Mouse (Mus musculus) heart, embryonic 10.5 days (tissue): ENCODE data around the gene Bbs9. TPM values are rescaled to one million over a fixed set of nuclear protein-coding genes. Genes with fewer than 3 reads are reported as not detected.

ENCODE experiments used
- DNase-seq: peaks from one replicate; pipeline ENCODE4 v3.0.0-alpha.2; 2017; ENCODE audit warnings: low spot score
- H3K27ac ChIP-seq: fragments of 300-500 bp; sonication (generic); 2 replicates; pipeline ENCODE4 v1.5.1; 2016; ENCODE audit warnings: mild to moderate bottlenecking
- H3K27me3 ChIP-seq: fragments of 300-500 bp; sonication (generic); 2 replicates; pipeline ENCODE4 v1.6.1; 2016; ENCODE audit warnings: mild to moderate bottlenecking; ENCODE audit not compliant: poor library complexity, insufficient read depth, severe bottlenecking
- H3K36me3 ChIP-seq: fragments of 300-500 bp; sonication (generic); 2 replicates; pipeline ENCODE4 v1.6.1; 2016; ENCODE audit warnings: mild to moderate bottlenecking, moderate library complexity
- H3K4me1 ChIP-seq: fragments of 300-500 bp; sonication (generic); 2 replicates; pipeline ENCODE4 v1.6.1; 2016; ENCODE audit warnings: mild to moderate bottlenecking
- H3K4me3 ChIP-seq: fragments of 300-500 bp; sonication (generic); 2 replicates; pipeline ENCODE4 v1.5.1; 2016; ENCODE audit warnings: mild to moderate bottlenecking, moderate library complexity
- H3K9me3 ChIP-seq: fragments of 300-500 bp; sonication (generic); 2 replicates; pipeline ENCODE4 v1.6.1; 2016; ENCODE audit warnings: mild to moderate bottlenecking, moderate library complexity
- whole genome bisulfite sequencing: fragments of 180-500 bp; shearing (Covaris S2); methylation state at CpG from one replicate; pipeline ENCODE4 v1.1.7; 2016; 5-methylcytosine and 5-hydroxymethylcytosine counted together
- polyA plus RNA-seq: library from polyadenylated mRNA; unstranded; fragments of >200 nt; fragmentation: Nextera tagmentation; extraction: Ambion mirVana; gene quantifications from 2 replicates; pipeline ENCODE4 v1.2.1, GENCODE M21; 2016

Bbs9 gene
- polyA plus RNA-seq, 1 experiment from 2014 or later: 6.7 TPM

DNA sequence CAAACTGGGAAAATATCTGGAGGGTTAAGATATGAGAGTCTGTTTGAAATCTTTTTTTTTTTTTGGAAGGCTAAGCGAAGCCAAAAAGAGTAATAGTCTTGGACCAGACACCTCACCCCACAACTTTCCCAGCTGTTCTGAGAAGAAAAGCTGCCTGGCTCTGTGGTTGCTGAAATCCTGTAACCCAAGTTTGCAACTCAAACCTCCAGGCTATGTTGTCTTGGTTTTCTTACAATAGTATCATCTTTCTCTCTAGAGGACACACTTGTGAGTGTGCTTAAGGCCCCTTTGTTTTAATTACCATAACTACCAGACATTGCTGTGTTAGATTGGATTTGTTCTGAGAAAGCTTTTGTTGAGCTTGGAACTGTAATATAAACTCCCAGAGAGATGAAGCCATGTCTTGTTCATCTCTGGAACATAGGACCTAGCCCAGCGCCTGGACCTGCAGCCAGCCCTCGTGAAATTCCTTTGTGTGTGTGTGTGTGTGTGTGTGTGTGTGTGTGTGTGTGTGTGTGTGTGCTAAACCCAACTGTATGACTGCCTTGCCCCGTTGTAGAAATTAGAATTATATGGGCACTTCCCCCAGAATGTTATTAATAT, 290.2 kb downstream of the Bbs9 start:
- WGBS: 61% methylated on average over 4 of the region's 4 CpGs
- Histone ChIP-seq H3K36me3 (no peaks in the 10 kb centered on the region), H3K9me3 (no peaks in the 10 kb centered on the region), H3K4me3 (no peak overlapping the region), H3K27ac (no peak overlapping the region), H3K27me3 (no peaks in the 10 kb centered on the region), H3K4me1 (0 out of 2 replicates have a peak, but pooled peaks cover 4% of the 10 kb centered on the region)
- no peak for DNase-seq

- Histone ChIP-seq H3K27ac (no peak overlapping the region), H3K9me3 (no peaks in the 10 kb centered on the region), H3K36me3 (no peaks in the 10 kb centered on the region), H3K4me3 (no peak overlapping the region), H3K4me1 (0 out of 2 replicates have a peak, but pooled peaks cover 4% of the 10 kb centered on the region), H3K27me3 (no peaks in the 10 kb centered on the region)
- 71% methylated on average over 5 of the region's 5 CpGs for WGBS
- DNase-seq: no peak
Measured at GRCm38 (mm10) chr9:22767154-22767553, 291.6 kb downstream of the Bbs9 start.

- no peak overlapping the region for H3K27ac ChIP-seq
- H3K4me3 ChIP-seq: no peak overlapping the region
- 0 out of 2 replicates have a peak, but pooled peaks cover 4% of the 10 kb centered on the region for H3K4me1 ChIP-seq
- H3K9me3 ChIP-seq: no peaks in the 10 kb centered on the region
- 63% methylated on average over 3 of the region's 3 CpGs for WGBS
- no peak for DNase-seq
- H3K36me3 ChIP-seq: no peaks in the 10 kb centered on the region
- no peaks in the 10 kb centered on the region for H3K27me3 ChIP-seq
Measured at GRCm38 (mm10) chr9:22767860-22768259, 292.3 kb downstream of the Bbs9 start.

DNA sequence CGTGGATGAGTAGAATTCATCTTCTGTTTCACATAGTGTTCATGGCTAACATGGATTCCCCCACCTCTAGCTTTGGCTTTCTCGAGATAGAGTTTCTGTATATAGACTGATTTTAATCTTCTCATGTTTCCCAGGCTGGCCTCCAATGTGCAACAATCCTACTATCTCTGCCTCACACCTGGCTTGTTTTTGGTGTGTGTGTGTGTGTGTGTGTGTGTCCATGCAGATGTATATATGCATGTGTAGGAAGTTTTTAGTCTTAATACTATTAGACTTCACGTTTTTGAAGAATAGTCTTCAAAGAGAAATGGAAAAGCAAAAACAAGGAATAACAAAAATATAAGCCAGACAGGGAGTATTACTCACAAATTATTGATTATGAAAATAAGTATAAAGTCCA, 296.3 kb downstream of the Bbs9 start:
- WGBS: 75% methylated on average over 3 of the region's 3 CpGs
- Histone ChIP-seq H3K27me3 (no peaks in the 10 kb centered on the region), H3K27ac (no peak overlapping the region), H3K4me1 (0 out of 2 replicates have a peak, but pooled peaks cover 4% of the 10 kb centered on the region), H3K9me3 (no peaks in the 10 kb centered on the region), H3K4me3 (no peak overlapping the region), H3K36me3 (no peaks in the 10 kb centered on the region)
- no peak for DNase-seq

DNA sequence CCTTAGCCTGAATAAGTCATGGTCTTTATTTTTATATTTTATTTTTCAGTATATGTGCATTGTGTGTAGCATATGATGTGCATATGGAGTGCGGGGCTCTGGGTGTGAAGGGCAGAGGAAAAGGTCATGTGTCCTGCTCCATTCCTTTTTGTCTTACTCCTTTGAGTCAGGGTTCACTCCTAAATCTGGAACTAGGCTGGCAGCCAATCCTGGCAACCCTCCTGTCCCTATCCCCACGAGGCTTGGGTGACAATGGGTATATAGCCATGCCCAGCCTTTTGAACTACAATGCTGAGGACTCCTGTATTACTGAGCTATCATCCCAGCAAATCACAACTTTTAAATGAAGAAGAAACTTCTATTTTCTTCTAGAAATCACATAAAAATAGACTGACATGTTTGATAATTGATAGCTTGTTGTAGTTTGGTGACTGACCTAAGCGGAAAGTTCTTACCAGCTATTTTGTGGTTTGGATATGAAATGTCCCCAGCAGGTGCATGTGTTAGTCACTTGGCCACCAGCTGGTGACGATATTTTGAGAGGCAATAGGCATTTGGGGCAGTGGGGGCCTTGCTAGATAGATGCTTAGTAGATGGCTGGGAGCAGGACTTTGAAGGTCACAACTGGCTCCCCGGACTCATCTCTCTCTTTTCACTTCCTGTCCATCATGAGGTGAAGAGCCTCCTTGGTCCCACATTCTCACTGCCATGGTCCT, 300.9 kb downstream of the Bbs9 start:
- no peak overlapping the region for H3K4me3 ChIP-seq
- no peaks in the 10 kb centered on the region for H3K4me1 ChIP-seq
- no peaks in the 10 kb centered on the region for H3K36me3 ChIP-seq
- H3K9me3 ChIP-seq: no peaks in the 10 kb centered on the region
- no peaks in the 10 kb centered on the region for H3K27me3 ChIP-seq
- no peak for DNase-seq
- WGBS: 80% methylated on average over 5 of the region's 5 CpGs
- no peak overlapping the region for H3K27ac ChIP-seq

DNA sequence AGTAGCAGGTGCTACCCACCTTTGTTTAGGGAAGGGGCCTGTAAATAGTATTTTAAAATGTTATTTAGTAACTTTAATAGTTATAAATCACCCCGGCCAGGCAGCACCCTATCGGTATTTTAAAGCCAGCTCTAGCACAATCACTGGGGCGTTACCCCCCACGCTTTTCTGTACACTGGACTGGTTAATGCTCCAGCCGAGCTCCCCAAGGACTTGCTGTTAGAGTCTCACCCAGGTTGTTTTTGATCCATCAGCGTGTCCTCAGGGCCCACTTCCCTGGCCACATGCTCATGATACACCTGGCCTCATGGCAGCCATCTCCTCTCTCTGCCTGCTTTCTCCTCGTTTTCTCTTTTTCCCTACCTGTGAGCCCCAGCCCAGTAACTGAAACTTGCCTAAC, 301.9 kb downstream of the Bbs9 start:
- no peaks in the 10 kb centered on the region for H3K36me3 ChIP-seq
- H3K9me3 ChIP-seq: no peaks in the 10 kb centered on the region
- no peak overlapping the region for H3K27ac ChIP-seq
- 86% methylated on average over 7 of the region's 7 CpGs for WGBS
- no peaks in the 10 kb centered on the region for H3K4me1 ChIP-seq
- no peaks in the 10 kb centered on the region for H3K27me3 ChIP-seq
- DNase-seq: no peak
- H3K4me3 ChIP-seq: no peak overlapping the region

DNA sequence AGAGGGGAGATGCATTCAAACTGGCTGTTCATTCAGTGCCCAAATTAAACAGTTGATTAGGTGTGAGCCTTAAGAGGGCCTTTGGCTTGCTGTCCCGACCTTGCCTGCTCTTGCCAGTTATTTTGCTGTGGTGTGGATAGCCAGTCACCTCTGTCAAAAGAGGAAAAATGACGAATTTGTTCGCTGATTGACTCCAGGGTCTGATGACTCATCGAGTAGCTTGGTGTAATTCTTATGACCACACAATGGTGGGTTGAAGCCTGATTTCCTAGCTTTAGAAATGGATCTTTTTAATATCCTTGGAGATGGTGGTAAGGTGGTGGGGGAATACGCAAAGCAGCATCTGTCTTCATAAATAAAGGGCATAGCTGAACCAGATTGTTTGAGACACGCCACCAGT, 304.1 kb downstream of the Bbs9 start:
- 80% methylated on average over 6 of the region's 6 CpGs for WGBS
- Histone ChIP-seq H3K36me3 (no peaks in the 10 kb centered on the region), H3K9me3 (no peaks in the 10 kb centered on the region), H3K4me1 (no peaks in the 10 kb centered on the region), H3K27me3 (no peaks in the 10 kb centered on the region), H3K27ac (no peak overlapping the region), H3K4me3 (no peak overlapping the region)
- DNase-seq: no peak

GRCm38 (mm10) chr9:22786006-22786405, 310.5 kb downstream of the Bbs9 start:
- no peaks in the 10 kb centered on the region for H3K27me3 ChIP-seq
- no peak overlapping the region for H3K4me3 ChIP-seq
- DNase-seq: no peak
- H3K4me1 ChIP-seq: 0 out of 2 replicates have a peak, but pooled peaks cover 5% of the 10 kb centered on the region
- WGBS: 64% methylated on average over 4 of the region's 4 CpGs
- H3K36me3 ChIP-seq: no peaks in the 10 kb centered on the region
- no peaks in the 10 kb centered on the region for H3K9me3 ChIP-seq
- H3K27ac ChIP-seq: no peak overlapping the region

DNA sequence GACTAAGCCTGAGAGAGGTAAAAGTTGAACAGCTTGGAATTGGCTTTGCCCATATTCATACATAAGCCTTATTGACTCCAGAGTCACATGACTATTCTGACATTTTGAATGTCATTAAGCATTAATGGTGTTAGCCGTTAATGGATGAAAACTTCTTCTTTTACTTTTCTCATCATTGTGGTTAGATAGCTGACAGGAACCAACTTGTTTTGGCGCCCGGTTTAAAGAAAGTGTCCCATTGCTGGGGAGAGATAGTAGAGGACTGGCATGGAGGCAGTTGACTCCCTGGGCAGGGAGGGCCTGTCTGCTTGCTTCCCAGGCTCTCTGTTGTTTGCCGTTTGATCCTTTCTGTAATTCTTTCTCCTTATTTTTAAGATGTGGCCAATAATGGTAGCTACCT, 312.9 kb downstream of the Bbs9 start:
- Histone ChIP-seq H3K27me3 (no peaks in the 10 kb centered on the region), H3K36me3 (no peaks in the 10 kb centered on the region), H3K9me3 (no peaks in the 10 kb centered on the region), H3K4me3 (no peak overlapping the region), H3K27ac (no peak overlapping the region), H3K4me1 (peaks cover 9% of the 10 kb centered on the region; the same call in 1 of the 2 replicates)
- 84% methylated on average over 4 of the region's 4 CpGs for WGBS
- DNase-seq: no peak

DNA sequence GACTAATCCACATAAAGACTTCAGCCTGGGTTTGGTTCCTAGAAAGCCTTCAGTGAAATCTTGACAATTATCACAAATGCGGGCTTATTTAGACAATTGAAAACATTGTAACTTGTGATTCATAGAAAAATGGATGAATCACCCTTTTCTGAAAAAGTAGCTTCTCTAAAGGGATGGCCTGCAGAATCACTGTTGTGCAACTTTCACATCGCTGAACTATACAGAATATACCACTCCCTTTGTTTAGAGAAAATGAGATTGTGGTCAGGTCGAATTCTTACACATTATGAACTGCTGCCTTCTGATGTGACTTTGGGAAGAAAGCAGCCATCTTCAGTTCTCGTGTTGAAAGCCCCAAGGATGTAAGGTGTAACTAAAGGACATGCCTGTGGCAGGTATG, 313.3 kb downstream of the Bbs9 start:
- Histone ChIP-seq H3K9me3 (no peaks in the 10 kb centered on the region), H3K4me3 (no peak overlapping the region), H3K36me3 (no peaks in the 10 kb centered on the region), H3K27ac (no peak overlapping the region), H3K4me1 (peaks cover 9% of the 10 kb centered on the region; the same call in 1 of the 2 replicates), H3K27me3 (no peaks in the 10 kb centered on the region)
- 90% methylated on average over 4 of the region's 4 CpGs for WGBS
- DNase-seq: no peak

GRCm38 (mm10) chr9:22789380-22790168, 314.1 kb downstream of the Bbs9 start:
- Histone ChIP-seq H3K9me3 (no peaks in the 10 kb centered on the region), H3K4me3 (no peak overlapping the region), H3K4me1 (peaks cover 9% of the 10 kb centered on the region; the same call in 1 of the 2 replicates), H3K27me3 (no peaks in the 10 kb centered on the region), H3K36me3 (no peaks in the 10 kb centered on the region), H3K27ac (no peak overlapping the region)
- no peak for DNase-seq
- WGBS: 81% methylated on average over 9 of the region's 9 CpGs

DNA sequence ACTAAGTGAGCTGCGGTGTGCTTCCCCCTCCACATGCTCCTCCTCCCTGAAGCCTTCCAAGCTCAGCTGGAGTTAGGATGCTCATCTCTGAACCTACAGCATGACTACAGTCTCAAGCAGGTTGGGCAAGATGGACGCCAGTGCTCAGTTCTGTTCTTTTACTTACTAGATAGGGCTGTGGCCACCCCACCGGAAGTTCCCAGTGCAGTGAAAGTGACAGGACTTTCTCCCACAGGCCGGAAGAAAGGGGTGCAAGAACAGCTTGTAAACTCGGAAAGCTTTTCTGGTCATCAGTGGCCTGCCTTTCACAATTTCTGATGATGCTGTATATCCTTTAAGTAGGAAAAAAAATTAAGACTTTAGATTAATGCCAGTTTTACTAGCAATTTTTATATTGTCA, 315.7 kb downstream of the Bbs9 start:
- WGBS: 79% methylated on average over 5 of the region's 5 CpGs
- no peaks in the 10 kb centered on the region for H3K9me3 ChIP-seq
- no peak for DNase-seq
- no peaks in the 10 kb centered on the region for H3K36me3 ChIP-seq
- H3K27me3 ChIP-seq: no peaks in the 10 kb centered on the region
- H3K4me1 ChIP-seq: peaks cover 4% of the 10 kb centered on the region; the same call in 1 of the 2 replicates
- H3K27ac ChIP-seq: no peak overlapping the region
- H3K4me3 ChIP-seq: no peak overlapping the region

- Histone ChIP-seq H3K4me3 (no peak overlapping the region), H3K27ac (no peak overlapping the region), H3K9me3 (no peaks in the 10 kb centered on the region), H3K27me3 (no peaks in the 10 kb centered on the region), H3K4me1 (peaks cover 4% of the 10 kb centered on the region; the same call in 1 of the 2 replicates), H3K36me3 (no peaks in the 10 kb centered on the region)
- no peak for DNase-seq
- 90% methylated on average over 9 of the region's 9 CpGs for WGBS
Measured at GRCm38 (mm10) chr9:22791750-22792149, 316.2 kb downstream of the Bbs9 start.
